Mouse (Mus musculus) heart, embryonic 15.5 days (tissue): ENCODE measurements around the gene Cyld. TPM values are rescaled to one million over a fixed set of nuclear protein-coding genes. Genes with fewer than 3 reads are reported as not detected.

ENCODE experiments used
- ATAC-seq: fragments of 200-750 bp; cut with Nextera tagmentation; replicated peaks from 2 replicates; pipeline ENCODE4 v1.8.0; 2017; ENCODE audit warnings: low read depth, moderate TSS enrichment; ENCODE audit not compliant: insufficient number of reproducible peaks, insufficient read depth, low FRiP score
- H3K27ac ChIP-seq: fragments of 300-500 bp; sonication (generic); 2 replicates; pipeline ENCODE4 v1.5.1; 2015; ENCODE audit warnings: mild to moderate bottlenecking, inconsistent platforms
- H3K27me3 ChIP-seq: fragments of 300-500 bp; sonication (generic); 2 replicates; pipeline ENCODE4 v1.6.1; 2015; ENCODE audit warnings: inconsistent platforms
- H3K36me3 ChIP-seq: fragments of 300-500 bp; sonication (generic); 2 replicates; pipeline ENCODE4 v1.6.1; 2015; ENCODE audit warnings: mild to moderate bottlenecking, inconsistent platforms
- H3K4me1 ChIP-seq: fragments of 300-500 bp; sonication (generic); replicated peaks from 2 replicates; pipeline ENCODE4 v1.6.1; 2015; ENCODE audit warnings: inconsistent platforms
- H3K4me2 ChIP-seq: fragments of 300-500 bp; sonication (generic); 2 replicates; pipeline ENCODE4 v1.6.1; 2015; ENCODE audit warnings: inconsistent platforms, mild to moderate bottlenecking, moderate library complexity
- H3K4me3 ChIP-seq: fragments of 300-500 bp; sonication (generic); 2 replicates; pipeline ENCODE4 v1.5.1; 2015; ENCODE audit warnings: mild to moderate bottlenecking, inconsistent platforms
- H3K9ac ChIP-seq: fragments of 300-500 bp; sonication (generic); 2 replicates; pipeline ENCODE4 v1.6.1; 2015; ENCODE audit warnings: mild to moderate bottlenecking, inconsistent platforms
- H3K9me3 ChIP-seq: fragments of 300-500 bp; sonication (generic); replicated peaks from 2 replicates; pipeline ENCODE4 v1.6.1; 2016; ENCODE audit warnings: inconsistent platforms
- WGBS: fragments of 180-500 bp; shearing (Covaris S2); methylation state at CpG from one replicate; pipeline ENCODE4 v1.1.7; 2015; ENCODE audit warnings: mixed read lengths; 5-methylcytosine and 5-hydroxymethylcytosine counted together
- polyA plus RNA-seq: library from polyadenylated mRNA; unstranded; fragments of >200 nt; fragmentation: Nextera tagmentation; extraction: Ambion mirVana; gene quantifications from 2 replicates; pipeline ENCODE4 v1.2.1, GENCODE M21; 2015

Gene Cyld
- polyA plus RNA-seq, 1 experiment from 2014 or later: 10.1 TPM

DNA sequence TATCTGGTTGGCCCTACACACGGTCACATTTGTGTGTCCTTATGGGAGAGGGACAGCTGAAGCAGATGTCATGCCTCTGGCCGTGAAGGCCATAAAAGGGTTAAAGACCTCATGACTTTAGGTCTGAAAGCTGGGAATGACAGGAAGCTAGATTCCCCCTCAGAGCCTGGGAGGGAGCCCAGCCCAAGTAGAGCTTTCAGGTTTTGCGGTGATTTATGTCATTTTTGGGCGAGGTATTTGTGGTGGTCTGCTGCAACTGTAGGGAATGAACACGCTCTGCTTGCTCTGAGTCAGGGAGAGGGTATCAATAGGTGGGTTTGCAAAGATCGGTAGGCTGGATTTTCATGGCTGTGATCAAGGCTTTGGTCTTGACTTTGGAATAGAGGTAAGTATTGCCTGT lies 6.9 kb upstream of the Cyld start:
- 76% methylated on average over 6 of the region's 6 CpGs for WGBS
- ATAC-seq: no peak
- no peaks in the 10 kb centered on the region for H3K9me3 ChIP-seq

GRCm38 (mm10) chr8:88691342-88691948 lies 5.4 kb upstream of the Cyld start:
- no peak overlapping the region for H3K4me3 ChIP-seq
- no peak overlapping the region for H3K27ac ChIP-seq
- no peak overlapping the region for H3K4me2 ChIP-seq
- peaks cover 5% of the 10 kb centered on the region for H3K4me1 ChIP-seq
- no peaks in the 10 kb centered on the region for H3K9me3 ChIP-seq
- ATAC-seq: no peak
- H3K9ac ChIP-seq: no peak overlapping the region
- 39% methylated on average over 4 of the region's 4 CpGs for WGBS
- no peaks in the 10 kb centered on the region for H3K27me3 ChIP-seq
- H3K36me3 ChIP-seq: no peaks in the 10 kb centered on the region

More for the DNA sequence above, 6.9 kb upstream of the Cyld start:
- no peak overlapping the region for H3K4me3 ChIP-seq
- no peaks in the 10 kb centered on the region for H3K27me3 ChIP-seq
- no peak overlapping the region for H3K9ac ChIP-seq
- H3K27ac ChIP-seq: no peak overlapping the region
- 0 out of 2 replicates have a peak, but pooled peaks cover 4% of the 10 kb centered on the region for H3K4me1 ChIP-seq
- H3K4me2 ChIP-seq: no peak overlapping the region
- H3K36me3 ChIP-seq: no peaks in the 10 kb centered on the region

GRCm38 (mm10) chr8:88691961-88692360 lies 4.9 kb upstream of the Cyld start:
- no peaks in the 10 kb centered on the region for H3K27me3 ChIP-seq
- no peak overlapping the region for H3K4me3 ChIP-seq
- no peak overlapping the region for H3K9ac ChIP-seq
- H3K36me3 ChIP-seq: no peaks in the 10 kb centered on the region
- ATAC-seq: no peak
- no peak overlapping the region for H3K4me2 ChIP-seq
- peaks cover 3% of the 10 kb centered on the region for H3K4me1 ChIP-seq
- no peaks in the 10 kb centered on the region for H3K9me3 ChIP-seq
- 30% methylated on average over 7 of the region's 7 CpGs for WGBS
- H3K27ac ChIP-seq: no peak overlapping the region

GRCm38 (mm10) chr8:88692866-88693265 lies 4.0 kb upstream of the Cyld start:
- Histone ChIP-seq H3K4me3 (no peak overlapping the region), H3K9me3 (no peaks in the 10 kb centered on the region), H3K4me1 (peaks cover 7% of the 10 kb centered on the region), H3K27ac (no peak overlapping the region), H3K36me3 (no peaks in the 10 kb centered on the region), H3K9ac (no peak overlapping the region), H3K4me2 (no peak overlapping the region), H3K27me3 (no peaks in the 10 kb centered on the region)
- WGBS: 79% methylated on average over 6 of the region's 6 CpGs
- no peak for ATAC-seq

DNA sequence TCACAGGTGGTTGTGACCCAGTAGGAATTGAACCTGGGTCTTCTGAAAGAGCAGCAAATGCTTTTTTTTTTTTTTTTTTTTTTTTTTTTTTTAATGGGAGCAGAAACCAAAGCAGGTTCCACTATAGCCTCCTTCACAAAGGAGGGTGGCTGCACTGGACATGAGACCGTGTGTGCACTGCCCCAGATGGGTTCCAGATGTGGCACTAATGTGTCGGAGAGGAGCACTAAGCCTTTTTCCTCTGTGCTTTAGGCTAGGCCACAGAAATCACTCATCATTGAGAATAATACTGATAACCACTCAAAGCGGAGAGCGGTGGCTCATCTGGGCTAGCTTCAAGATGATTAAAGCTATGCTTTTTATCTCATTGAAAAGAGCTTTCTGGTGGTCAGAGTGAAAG lies 3.5 kb upstream of the Cyld start:
- Histone ChIP-seq H3K4me2 (no peak overlapping the region), H3K27me3 (no peaks in the 10 kb centered on the region), H3K36me3 (no peaks in the 10 kb centered on the region), H3K9me3 (no peaks in the 10 kb centered on the region), H3K4me3 (no peak overlapping the region), H3K4me1 (peaks cover 9% of the 10 kb centered on the region), H3K27ac (no peak overlapping the region), H3K9ac (no peak overlapping the region)
- WGBS: 75% methylated on average over 4 of the region's 4 CpGs
- no peak for ATAC-seq

DNA sequence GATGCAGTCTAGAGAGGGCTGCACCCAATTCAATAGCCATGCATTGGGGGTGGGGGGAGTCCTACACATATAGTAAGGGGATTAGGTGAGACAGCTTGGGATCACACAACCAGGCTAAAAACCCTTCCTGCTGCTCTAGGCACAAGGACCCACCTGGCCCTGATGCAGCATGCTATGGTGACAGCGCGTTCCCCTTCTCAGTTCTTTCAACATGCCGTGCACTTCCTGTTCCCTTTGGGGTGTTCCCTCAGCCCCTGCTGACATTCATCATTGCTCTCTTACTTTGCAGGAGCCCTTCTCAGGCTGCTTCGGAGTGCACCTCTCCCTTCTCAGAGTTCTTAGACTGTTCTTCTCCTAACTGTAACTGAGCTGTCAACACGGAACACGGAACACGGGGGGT lies 2.5 kb upstream of the Cyld start:
- Histone ChIP-seq H3K4me1 (peaks cover 9% of the 10 kb centered on the region), H3K36me3 (no peaks in the 10 kb centered on the region), H3K27ac (no peak overlapping the region), H3K9ac (no peak overlapping the region), H3K4me2 (no peak overlapping the region), H3K9me3 (no peaks in the 10 kb centered on the region), H3K27me3 (no peaks in the 10 kb centered on the region), H3K4me3 (no peak overlapping the region)
- no peak for ATAC-seq
- 60% methylated on average over 7 of the region's 7 CpGs for WGBS

GRCm38 (mm10) chr8:88696228-88696627 lies 600 bp upstream of the Cyld start:
- Histone ChIP-seq H3K27ac (no peak overlapping the region), H3K36me3 (no peaks in the 10 kb centered on the region), H3K4me3 (peak overlapping the region; percentile 99), H3K4me1 (peaks cover 9% of the 10 kb centered on the region), H3K9ac (0 out of 2 replicates have a peak overlapping the region, but pooled peaks have one; percentile 21), H3K4me2 (peak overlapping the region; percentile 76), H3K27me3 (no peaks in the 10 kb centered on the region), H3K9me3 (no peaks in the 10 kb centered on the region)
- no peak for ATAC-seq
- WGBS: 18% methylated on average over 7 of the region's 7 CpGs

- no peaks in the 10 kb centered on the region for H3K27me3 ChIP-seq
- H3K9ac ChIP-seq: peak overlapping the region; percentile 88
- WGBS: 12% methylated on average over 4 of the region's 4 CpGs
- ATAC-seq: no peak
- H3K36me3 ChIP-seq: no peaks in the 10 kb centered on the region
- H3K9me3 ChIP-seq: no peaks in the 10 kb centered on the region
- H3K4me3 ChIP-seq: peak overlapping the region; percentile 99
- H3K4me1 ChIP-seq: peaks cover 9% of the 10 kb centered on the region
- peak overlapping the region; percentile 76 for H3K4me2 ChIP-seq
- H3K27ac ChIP-seq: peak overlapping the region; percentile 84
Measured at GRCm38 (mm10) chr8:88697642-88698031, 809 bp downstream of the Cyld start.

DNA sequence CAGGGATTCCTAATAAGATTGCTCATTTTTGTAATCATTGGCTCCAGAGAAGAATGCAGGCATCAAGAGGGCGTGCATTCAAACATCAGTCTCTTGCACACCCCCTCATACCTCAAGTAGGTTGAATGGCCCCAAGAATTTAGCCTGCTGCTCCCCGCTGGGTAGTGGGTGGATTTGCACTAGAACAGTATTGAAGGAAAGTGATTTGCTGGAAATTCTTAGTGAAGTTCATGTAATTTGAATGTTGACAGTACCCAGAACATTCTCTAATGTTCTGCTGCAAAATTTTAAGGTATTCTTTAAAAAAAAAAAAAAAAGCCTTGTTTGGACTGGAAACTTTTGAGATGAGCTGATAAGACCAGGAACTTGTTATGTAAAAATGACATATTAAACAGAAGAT lies 1.2 kb downstream of the Cyld start:
- WGBS: 45% methylated on average over 2 of the region's 2 CpGs
- Histone ChIP-seq H3K36me3 (no peaks in the 10 kb centered on the region), H3K9me3 (no peaks in the 10 kb centered on the region), H3K27ac (no peak overlapping the region), H3K4me3 (peak overlapping the region; percentile 99), H3K27me3 (no peaks in the 10 kb centered on the region), H3K4me2 (peak overlapping the region; percentile 76), H3K4me1 (peaks cover 9% of the 10 kb centered on the region), H3K9ac (peak overlapping the region; percentile 88)
- ATAC-seq: no peak

DNA sequence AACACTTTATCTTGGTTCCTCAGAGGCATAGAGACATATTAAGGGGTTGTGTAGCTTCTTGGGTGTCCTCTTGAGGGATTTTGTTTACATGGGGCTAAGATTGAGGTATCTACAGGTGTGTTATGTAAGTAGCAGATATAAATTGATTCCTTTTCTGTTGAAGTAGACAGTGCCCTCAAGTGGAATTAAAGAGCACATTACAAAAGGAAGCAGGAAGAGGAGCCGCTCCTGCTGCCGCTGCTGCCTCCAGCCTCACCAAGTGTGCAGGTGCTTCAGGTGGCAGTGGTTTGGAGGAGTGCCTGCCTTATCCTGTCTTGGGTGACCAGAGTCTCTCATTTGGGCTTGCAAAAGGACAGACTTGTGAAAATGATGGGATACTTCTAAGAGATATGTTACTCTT lies 4.8 kb downstream of the Cyld start:
- H3K4me3 ChIP-seq: no peak overlapping the region
- H3K4me1 ChIP-seq: peaks cover 6% of the 10 kb centered on the region
- H3K4me2 ChIP-seq: no peak overlapping the region
- H3K9me3 ChIP-seq: no peaks in the 10 kb centered on the region
- no peak overlapping the region for H3K9ac ChIP-seq
- 27% methylated on average over 2 of the region's 2 CpGs for WGBS
- ATAC-seq: no peak
- H3K36me3 ChIP-seq: no peaks in the 10 kb centered on the region
- no peaks in the 10 kb centered on the region for H3K27me3 ChIP-seq
- no peak overlapping the region for H3K27ac ChIP-seq

- H3K4me3 ChIP-seq: no peak overlapping the region
- no peak overlapping the region for H3K4me2 ChIP-seq
- H3K27me3 ChIP-seq: no peaks in the 10 kb centered on the region
- H3K4me1 ChIP-seq: peaks cover 3% of the 10 kb centered on the region
- WGBS: 85% methylated on average over 3 of the region's 3 CpGs
- H3K9ac ChIP-seq: no peak overlapping the region
- no peak overlapping the region for H3K27ac ChIP-seq
- H3K36me3 ChIP-seq: no peaks in the 10 kb centered on the region
- no peak for ATAC-seq
- no peaks in the 10 kb centered on the region for H3K9me3 ChIP-seq
Measured at GRCm38 (mm10) chr8:88702816-88703215, 6.0 kb downstream of the Cyld start.

DNA sequence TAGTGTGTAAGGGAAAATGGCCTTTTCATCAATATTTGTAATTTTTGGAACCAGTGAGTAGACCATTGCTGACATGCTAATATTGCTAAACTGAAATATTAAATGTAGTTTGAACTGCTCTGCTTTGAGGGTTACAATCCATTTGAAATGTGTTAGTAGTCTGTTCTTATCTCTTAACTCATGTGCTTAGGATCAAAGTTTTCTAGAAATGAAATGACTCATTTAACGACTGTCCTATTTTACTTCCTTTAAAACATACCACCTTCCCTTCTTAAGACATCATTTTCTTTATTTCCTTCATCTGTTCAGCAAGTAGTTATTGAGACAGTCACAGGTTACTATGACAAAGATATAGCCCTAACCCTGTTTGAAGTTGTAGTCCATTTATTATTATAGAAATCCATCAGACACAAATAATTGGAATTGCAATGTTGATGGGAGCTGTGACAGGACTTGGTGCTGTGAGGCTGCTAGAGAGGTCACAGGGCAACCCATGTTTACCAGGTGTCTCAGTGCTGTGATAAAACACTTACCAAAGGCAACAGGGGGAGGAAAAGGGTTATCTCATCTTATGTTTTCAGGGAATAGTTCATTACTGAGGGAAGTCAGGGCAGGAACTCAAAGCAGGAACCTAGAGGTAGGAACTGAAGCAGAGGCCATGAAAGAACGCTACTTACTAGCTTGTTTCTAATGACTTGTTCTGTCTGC lies 26.6 kb downstream of the Cyld start:
- H3K9ac ChIP-seq: no peak overlapping the region
- no peaks in the 10 kb centered on the region for H3K4me1 ChIP-seq
- no peak for ATAC-seq
- H3K4me2 ChIP-seq: no peak overlapping the region
- H3K9me3 ChIP-seq: no peaks in the 10 kb centered on the region
- H3K36me3 ChIP-seq: peaks cover 19% of the 10 kb centered on the region
- H3K4me3 ChIP-seq: no peak overlapping the region
- no peaks in the 10 kb centered on the region for H3K27me3 ChIP-seq
- H3K27ac ChIP-seq: no peak overlapping the region
- 89% methylated on average over 2 of the region's 2 CpGs for WGBS
